ENCODE assay signal across 8 mouse cellular contexts in genomic region chr5:114784622-114785165, GRCm38 (mm10). TPM values are rescaled to one million over a fixed set of nuclear protein-coding genes. Genes with fewer than 3 reads are reported as not detected.
A peak's percentile ranks its signal among the peaks of the same experiment; 100 is the strongest.
DNase-seq lines count a peak whose midpoint lies in the region; ATAC-seq lines count a peak whose summit lies in the region.

No protein-coding gene starts in this region.

- H3K27ac ChIP-seq in neural tube, embryonic 13.5 days (replicated peaks) = peak overlapping the region; percentile 28; the same call in 1 of the 2 replicates
- peak overlapping the region; percentile 81 for H3K27ac ChIP-seq in liver, embryonic 12.5 days
- no peak overlapping the region for H3K27ac ChIP-seq in stomach, embryonic 15.5 days
- no peak overlapping the region for H3K27ac ChIP-seq in forebrain, embryonic 11.5 days (ENCODE audit: low read depth, low read length)

- H3K9ac ChIP-seq in neural tube, embryonic 13.5 days = no peak overlapping the region
- H3K9ac ChIP-seq in liver, embryonic 12.5 days = peak overlapping the region; percentile 57
- no peak overlapping the region for H3K9ac ChIP-seq in stomach, embryonic 15.5 days
- no peak overlapping the region for H3K9ac ChIP-seq in forebrain, embryonic 11.5 days (ENCODE audit: low read length)

- DNase-seq in neural tube, embryonic 10.5 days (ENCODE audit: extremely low spot score, low spot score) = no peak
- DNase-seq in heart, adult 18-20 months = peak; percentile 77
- no peak for DNase-seq in left cerebral cortex, adult 18-20 months (ENCODE audit: low spot score in 2 of 2)
- DNase-seq in right cerebral cortex, postnatal 10 days (ENCODE audit: low spot score in 2 of 2) = no peak
- DNase-seq in forebrain, embryonic 11.5 days (ENCODE audit: low spot score) = no peak

- no peak overlapping the region for H3K4me2 ChIP-seq in neural tube, embryonic 13.5 days
- H3K4me2 ChIP-seq in liver, embryonic 12.5 days = peak overlapping the region; percentile 49
- H3K4me2 ChIP-seq in stomach, embryonic 15.5 days = no peak overlapping the region
- H3K4me2 ChIP-seq in forebrain, embryonic 11.5 days (ENCODE audit: low read depth, low read length, severe bottlenecking) = no peak overlapping the region

- H3K9me3 ChIP-seq in neural tube, embryonic 13.5 days = no peaks in the 10 kb centered on the region
- H3K9me3 ChIP-seq in liver, embryonic 12.5 days (replicated peaks) = no peaks in the 10 kb centered on the region
- no peaks in the 10 kb centered on the region for H3K9me3 ChIP-seq in stomach, embryonic 15.5 days
- no peaks in the 10 kb centered on the region for H3K9me3 ChIP-seq in forebrain, embryonic 11.5 days (ENCODE audit: control insufficient read depth, low read length)

- no peak for ATAC-seq in neural tube, embryonic 13.5 days (ENCODE audit: low read depth)
- peak; percentile 82 for ATAC-seq in liver, embryonic 12.5 days
- ATAC-seq in stomach, embryonic 15.5 days (ENCODE audit: insufficient read depth, low FRiP score, low read depth) = peak; percentile 59; the same call in 1 of the 2 replicates
- no peak for ATAC-seq in forebrain, embryonic 11.5 days (replicated peaks; ENCODE audit: low FRiP score)

- no peak overlapping the region for H3K4me3 ChIP-seq in neural tube, embryonic 13.5 days
- H3K4me3 ChIP-seq in liver, embryonic 12.5 days = peak overlapping the region; percentile 4; the same call in 1 of the 2 replicates
- H3K4me3 ChIP-seq in stomach, embryonic 15.5 days (replicated peaks) = no peak overlapping the region
- no peak overlapping the region for H3K4me3 ChIP-seq in forebrain, embryonic 11.5 days (ENCODE audit: low read depth, low read length)

- H3K27me3 ChIP-seq in neural tube, embryonic 13.5 days = no peaks in the 10 kb centered on the region
- H3K27me3 ChIP-seq in liver, embryonic 12.5 days (replicated peaks) = no peaks in the 10 kb centered on the region
- no peaks in the 10 kb centered on the region for H3K27me3 ChIP-seq in stomach, embryonic 15.5 days (replicated peaks)
- H3K27me3 ChIP-seq in forebrain, embryonic 11.5 days (ENCODE audit: control insufficient read depth, insufficient read depth, low read length) = no peaks in the 10 kb centered on the region

- WGBS in neural tube, embryonic 13.5 days = 83% methylated on average over 16 of the region's 16 CpGs
- WGBS in liver, embryonic 12.5 days (ENCODE audit: insufficient replicate concordance) = 9% methylated on average over 16 of the region's 16 CpGs
- 56% methylated on average over 16 of the region's 16 CpGs for WGBS in stomach, embryonic 15.5 days
- WGBS in forebrain, embryonic 11.5 days = 84% methylated on average over 16 of the region's 16 CpGs

- peaks cover 39% of the 10 kb centered on the region for H3K36me3 ChIP-seq in neural tube, embryonic 13.5 days
- peaks cover 44% of the 10 kb centered on the region for H3K36me3 ChIP-seq in liver, embryonic 12.5 days
- H3K36me3 ChIP-seq in stomach, embryonic 15.5 days = peaks cover 4% of the 10 kb centered on the region
- no peaks in the 10 kb centered on the region; the same call in 1 of the 2 replicates for H3K36me3 ChIP-seq in forebrain, embryonic 11.5 days (ENCODE audit: control insufficient read depth, insufficient read depth, low read length)

- H3K4me1 ChIP-seq in neural tube, embryonic 13.5 days (replicated peaks) = peaks cover 39% of the 10 kb centered on the region
- H3K4me1 ChIP-seq in liver, embryonic 12.5 days = peaks cover 66% of the 10 kb centered on the region
- peaks cover 3% of the 10 kb centered on the region; the same call in 1 of the 2 replicates for H3K4me1 ChIP-seq in stomach, embryonic 15.5 days
- no peaks in the 10 kb centered on the region for H3K4me1 ChIP-seq in forebrain, embryonic 11.5 days (replicated peaks; ENCODE audit: control insufficient read depth, insufficient read depth, low read length)

RNA-seq across cellular contexts. Expression of gene Git2, which starts 9.4 kb away (rescaled TPM):
- polyA plus RNA-seq in neural tube, embryonic 13.5 days (2015; fragmentation: Nextera tagmentation; extraction: Ambion mirVana) = 47.5 and 52.1 TPM in 2 replicates
- 10 to 100 TPM; 20.7 to 26.7 TPM for total RNA-seq in heart, adult 18-20 months (2021)
- polyA plus RNA-seq in liver, embryonic 12.5 days (2016; fragmentation: Nextera tagmentation; extraction: Ambion mirVana) = 28.1 and 28.3 TPM in 2 replicates
- polyA plus RNA-seq in stomach, embryonic 15.5 days (2015; fragmentation: Nextera tagmentation; extraction: Ambion mirVana) = 36.7 and 39.8 TPM in 2 replicates
- 10 to 100 TPM; 39.2 to 49.6 TPM for total RNA-seq in left cerebral cortex, adult 18-20 months (2021)
- 39.3 and 41.5 TPM in 2 replicates for polyA plus RNA-seq in forebrain, embryonic 11.5 days (2014; fragmentation: Nextera tagmentation; extraction: Ambion mirVana)

RNA-seq across cellular contexts. Expression of gene Ankrd13a, which starts 10.2 kb away (rescaled TPM):
- polyA plus RNA-seq in neural tube, embryonic 13.5 days (2015; fragmentation: Nextera tagmentation; extraction: Ambion mirVana) = 50.3 and 52.0 TPM in 2 replicates
- 10 to 100 TPM; 30.6 to 35.8 TPM for total RNA-seq in heart, adult 18-20 months (2021)
- 85.2 and 87.5 TPM in 2 replicates for polyA plus RNA-seq in liver, embryonic 12.5 days (2016; fragmentation: Nextera tagmentation; extraction: Ambion mirVana)
- polyA plus RNA-seq in stomach, embryonic 15.5 days (2015; fragmentation: Nextera tagmentation; extraction: Ambion mirVana) = 48.9 and 49.0 TPM in 2 replicates
- 10 to 100 TPM; 31.2 to 33.8 TPM for total RNA-seq in left cerebral cortex, adult 18-20 months (2021)
- 61.8 and 71.8 TPM in 2 replicates for polyA plus RNA-seq in forebrain, embryonic 11.5 days (2014; fragmentation: Nextera tagmentation; extraction: Ambion mirVana)

RNA-seq across cellular contexts. Expression of gene 1500011B03Rik, which starts 38.6 kb away (rescaled TPM):
- polyA plus RNA-seq in neural tube, embryonic 13.5 days (2015; fragmentation: Nextera tagmentation; extraction: Ambion mirVana) = 243 and 266 TPM in 2 replicates
- 1 to 10 TPM; 4.0 to 4.5 TPM for total RNA-seq in heart, adult 18-20 months (2021)
- 37.4 and 41.8 TPM in 2 replicates for polyA plus RNA-seq in liver, embryonic 12.5 days (2016; fragmentation: Nextera tagmentation; extraction: Ambion mirVana)
- polyA plus RNA-seq in stomach, embryonic 15.5 days (2015; fragmentation: Nextera tagmentation; extraction: Ambion mirVana) = 78.6 and 82.0 TPM in 2 replicates
- 100 to 1,000 TPM; 160 to 161 TPM for total RNA-seq in left cerebral cortex, adult 18-20 months (2021)
- polyA plus RNA-seq in forebrain, embryonic 11.5 days (2014; fragmentation: Nextera tagmentation; extraction: Ambion mirVana) = 133 and 149 TPM in 2 replicates

Comparison
In these comparisons a context has a peak if more than half of its experiments do, and no peak if none do; other contexts are left out.
1. ATAC-seq: peak in liver, embryonic 12.5 days (single experiment) and stomach, embryonic 15.5 days (single experiment); none in neural tube, embryonic 13.5 days (single experiment) and forebrain, embryonic 11.5 days (single experiment).
2. H3K27ac ChIP-seq: peak in neural tube, embryonic 13.5 days (single experiment) and liver, embryonic 12.5 days (single experiment); none in stomach, embryonic 15.5 days (single experiment) and forebrain, embryonic 11.5 days (single experiment).
3. DNase-seq: peak in heart, adult 18-20 months (2 of 2); none in neural tube, embryonic 10.5 days (single experiment), left cerebral cortex, adult 18-20 months (0 of 2), right cerebral cortex, postnatal 10 days (0 of 2) and forebrain, embryonic 11.5 days (single experiment).